Mouse (Mus musculus): ENCODE measurements around the gene Ccdc87.

DNA sequence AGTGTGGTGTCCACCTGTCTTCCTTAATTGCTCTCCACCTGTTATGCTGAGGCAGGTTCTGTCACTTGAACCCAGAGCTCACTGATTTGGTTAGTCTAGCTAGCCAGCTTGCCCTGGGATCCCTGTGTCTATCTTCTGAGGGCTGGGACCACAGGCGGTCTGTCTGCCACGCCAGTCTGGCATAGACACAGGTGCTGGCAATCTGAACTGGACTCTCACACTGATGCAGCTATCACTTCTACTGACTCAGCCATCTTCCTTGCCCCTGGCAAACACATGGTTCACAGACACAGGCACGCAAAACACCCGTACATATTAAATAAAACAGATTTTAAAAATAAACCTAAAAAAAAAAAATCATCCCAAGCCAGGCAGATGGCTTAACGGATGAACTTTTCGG is 2.1 kb upstream of the Ccdc87 start:
- TF ChIP-seq CTCF (IDR thresholded peaks at IDR 0.05; ENCODE audit: extremely low read depth, insufficient read depth, low read length) = no peak
- TF ChIP-seq POLR2A (IDR thresholded peaks at IDR 0.05; ENCODE audit: extremely low read depth, insufficient read depth, low read length) = no peak

Data from cortical plate, adult 2 months (tissue).